Mouse (Mus musculus): ENCODE results near the gene Cntfr.
A peak's percentile ranks its signal among the peaks of the same experiment; 100 is the strongest.

Cntfr gene

DNA sequence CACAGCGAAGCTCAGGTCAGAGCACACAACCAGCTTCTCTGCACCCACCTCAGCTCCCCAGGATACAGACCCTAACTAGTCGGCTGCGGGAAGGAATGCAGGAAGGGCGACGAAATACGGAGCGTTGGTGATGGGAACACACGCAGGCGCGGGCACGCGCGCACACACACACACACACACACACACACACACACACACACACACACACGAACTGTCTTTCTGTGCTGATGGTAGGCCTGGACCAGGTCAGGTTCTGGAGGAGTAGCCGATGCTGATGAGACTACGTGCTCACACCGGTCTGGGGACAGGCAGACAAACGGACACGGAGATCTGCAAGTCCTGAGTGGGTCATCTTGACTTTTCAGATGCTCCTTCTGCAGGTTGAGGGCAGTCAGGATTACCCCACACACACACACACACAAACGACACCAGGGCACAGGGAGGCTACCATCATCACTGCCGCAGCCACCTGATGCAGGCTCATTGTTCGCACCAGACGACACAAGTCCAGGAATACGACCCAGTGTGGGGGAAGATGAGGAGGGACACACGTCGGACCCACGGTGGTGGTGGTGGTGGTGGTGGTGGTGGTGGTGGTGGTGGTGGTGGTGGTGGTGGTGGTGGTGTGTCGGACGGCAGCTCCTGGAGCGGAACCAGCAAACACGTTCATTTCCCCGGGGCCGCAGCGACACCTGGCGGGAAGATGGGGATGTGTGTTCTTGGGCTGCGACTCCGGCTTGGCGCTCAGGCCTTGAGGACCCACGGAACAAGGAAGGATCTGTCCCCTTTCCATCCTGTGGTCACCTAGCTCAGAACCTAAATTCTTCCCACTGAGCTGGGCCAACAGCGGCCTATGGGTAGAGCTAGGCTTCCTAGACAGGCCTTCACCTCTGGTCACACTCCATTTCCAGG lies at the start of gene Cntfr:
Gene Cntfr (minus strand): TSS at position 160 of the 912 bp plus-strand sequence.
- DNase-seq (ENCODE audit: low spot score): peak; percentile 67

DNA sequence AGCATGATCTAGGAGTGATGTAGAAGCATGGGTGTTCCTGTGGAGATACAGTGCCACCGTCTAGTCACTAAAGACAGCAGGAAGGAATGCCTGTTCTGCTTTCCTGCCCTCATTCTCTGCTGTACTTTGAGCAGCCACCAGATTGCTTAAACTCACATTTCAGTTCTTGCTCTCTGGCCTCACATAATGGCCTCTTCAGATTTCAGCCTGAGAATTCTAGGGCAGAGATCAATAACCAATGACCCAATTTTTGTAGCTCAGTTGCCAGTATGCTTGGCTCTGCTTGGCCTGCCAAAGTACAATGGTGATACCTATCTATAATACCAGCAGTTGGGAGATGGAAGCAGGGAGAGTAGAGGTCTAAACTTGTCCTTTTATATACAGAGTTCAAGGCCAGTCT lies 48.1 kb upstream of the Cntfr start:
- no peak for DNase-seq (ENCODE audit: low spot score)

DNA sequence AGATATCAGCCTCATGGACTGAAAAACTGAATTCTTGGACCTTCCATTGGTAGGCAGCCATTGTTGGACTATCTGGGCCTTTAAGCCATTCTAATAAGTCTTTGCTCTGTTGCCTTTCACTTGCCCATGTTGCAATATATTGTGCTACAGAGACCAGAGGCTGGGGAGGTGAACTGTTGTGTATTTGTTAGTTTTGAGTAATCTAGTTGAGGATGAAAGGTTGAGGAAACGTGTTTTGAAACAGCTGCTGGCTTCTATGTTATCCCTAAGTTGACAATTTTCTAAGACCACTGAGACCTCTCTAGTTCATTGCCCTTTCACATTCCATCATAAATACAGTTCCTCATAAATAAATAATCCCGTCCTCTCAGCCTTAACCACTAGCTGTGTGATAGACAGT lies 47.2 kb upstream of the Cntfr start:
- DNase-seq (ENCODE audit: low spot score): no peak

DNA sequence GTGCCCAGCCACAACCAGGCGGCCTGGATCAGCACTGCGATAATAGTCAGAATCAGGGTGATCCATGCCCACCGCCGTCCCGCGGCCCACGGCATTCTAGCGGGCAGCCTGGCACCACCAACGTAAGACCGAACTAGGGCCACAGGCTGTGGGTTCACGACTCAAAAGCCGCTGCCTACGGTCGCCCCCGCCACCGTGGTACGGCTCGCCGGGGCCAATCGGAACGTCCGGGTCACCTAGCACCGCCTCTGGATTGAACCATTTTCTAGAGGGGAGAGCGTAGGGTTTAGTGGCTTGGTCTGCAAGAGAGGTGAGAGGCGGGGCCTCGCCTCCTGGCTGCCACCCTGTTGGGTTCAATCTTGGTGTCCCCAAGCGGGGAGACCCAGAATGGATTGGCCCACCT lies 44.3 kb upstream of the Cntfr start:
- peak; percentile 90 for DNase-seq (ENCODE audit: low spot score)

DNA sequence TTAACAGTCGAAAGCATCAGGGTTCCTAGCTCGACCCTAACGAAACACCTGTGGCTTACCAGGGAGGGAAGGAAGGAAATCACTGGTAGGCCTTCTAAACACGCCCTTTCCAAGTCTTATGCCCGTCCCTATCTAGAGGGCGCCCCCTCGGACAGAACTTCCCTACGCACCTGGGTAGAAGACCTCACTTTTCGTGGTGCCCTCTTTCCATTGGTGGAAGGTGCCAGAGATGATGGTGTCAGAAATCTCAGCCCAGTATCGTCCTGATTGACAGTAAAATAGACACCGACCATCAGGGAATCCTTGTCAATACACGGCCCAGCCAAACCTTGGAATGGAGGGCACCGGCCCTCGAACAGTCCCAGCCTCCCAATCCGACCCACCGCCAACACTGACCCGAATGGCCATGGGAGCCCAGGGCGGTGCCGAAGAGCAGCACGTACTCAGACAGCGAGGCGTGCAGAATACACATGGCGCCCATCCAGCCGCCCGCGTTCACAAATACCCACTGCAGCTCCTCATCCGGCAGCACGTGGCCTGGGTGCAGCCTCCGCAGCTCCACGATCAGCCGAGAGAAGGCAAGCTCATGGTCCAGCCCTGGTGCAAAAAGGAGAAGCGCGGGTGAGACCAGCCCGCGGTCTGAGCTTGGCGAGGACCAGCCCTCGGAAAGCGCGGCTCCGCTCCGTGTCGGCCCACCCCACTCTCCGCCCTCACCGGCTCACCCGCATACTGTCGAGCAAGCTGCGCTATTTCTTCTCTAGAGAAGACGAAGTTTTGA lies 43.7 kb upstream of the Cntfr start:
- DNase-seq (ENCODE audit: low spot score): peak; percentile 62

DNA sequence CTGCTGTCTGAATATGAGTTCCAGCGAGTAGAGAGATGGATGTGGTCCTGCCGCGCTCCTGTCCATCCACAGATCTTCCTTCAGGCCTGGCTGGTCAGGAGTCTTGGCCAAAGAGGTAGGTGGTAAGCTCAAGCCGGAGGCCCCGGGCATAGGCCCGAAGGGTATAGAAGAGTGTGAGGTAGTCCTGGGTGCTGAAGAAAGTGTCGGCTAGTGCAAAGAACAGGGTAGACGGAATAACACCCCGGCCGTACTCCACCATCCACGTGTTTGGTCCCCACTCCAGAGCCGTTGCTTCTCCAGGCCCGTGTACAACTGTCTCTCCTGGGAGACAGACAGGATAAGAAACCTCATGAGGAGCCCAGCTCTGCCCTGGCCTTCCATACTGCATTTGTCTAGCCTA lies 42.4 kb upstream of the Cntfr start:
- DNase-seq (ENCODE audit: low spot score): no peak

DNA sequence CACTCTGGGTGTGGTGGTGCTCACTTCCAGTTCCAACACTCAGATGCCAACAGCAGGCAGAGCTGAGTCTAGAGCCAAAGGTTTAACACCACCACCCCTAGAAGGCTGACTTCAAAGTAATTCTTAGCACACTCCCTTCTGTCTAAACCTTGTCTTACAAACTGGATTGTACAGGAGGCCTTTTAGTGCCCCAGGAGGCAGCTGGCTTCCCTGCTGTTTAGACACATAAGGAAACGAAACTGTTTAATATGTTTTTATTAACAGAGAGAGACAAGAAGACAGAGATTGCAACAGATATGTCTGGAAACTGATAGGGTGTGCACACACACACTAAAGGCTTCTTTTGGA lies 41.3 kb upstream of the Cntfr start:
- DNase-seq (ENCODE audit: low spot score): no peak

DNA sequence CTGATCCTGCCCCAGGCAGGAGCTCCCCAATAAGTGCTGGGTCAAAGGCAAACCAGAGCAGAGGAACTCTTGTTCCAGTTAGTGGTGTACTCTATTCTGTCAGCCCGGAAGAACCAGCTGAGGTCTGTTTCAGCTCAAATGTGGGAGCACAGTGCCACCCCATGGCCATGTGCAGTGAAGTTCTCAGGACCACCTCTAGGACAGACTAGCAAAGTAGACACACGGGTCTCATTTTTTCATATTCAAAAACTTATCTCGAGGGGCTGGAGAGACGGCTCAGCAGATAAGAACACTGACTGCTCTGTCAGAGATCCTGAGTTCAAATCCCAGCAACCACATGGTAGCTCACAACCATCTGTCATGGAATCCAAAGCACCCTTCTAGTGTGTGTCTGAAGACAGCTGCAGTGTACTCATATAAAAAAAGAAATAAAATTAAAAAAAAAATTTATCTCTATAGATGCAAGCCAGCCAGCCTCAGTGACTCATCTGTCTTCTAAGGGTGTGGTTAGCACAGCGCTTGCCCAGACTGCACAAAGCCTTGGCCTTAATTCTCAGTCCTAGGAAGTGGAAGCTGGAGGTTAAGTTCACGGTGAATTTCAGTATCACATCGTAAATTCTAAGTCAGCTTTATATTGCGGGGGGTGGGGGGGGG lies 40.8 kb upstream of the Cntfr start:
- DNase-seq (ENCODE audit: low spot score): no peak

DNA sequence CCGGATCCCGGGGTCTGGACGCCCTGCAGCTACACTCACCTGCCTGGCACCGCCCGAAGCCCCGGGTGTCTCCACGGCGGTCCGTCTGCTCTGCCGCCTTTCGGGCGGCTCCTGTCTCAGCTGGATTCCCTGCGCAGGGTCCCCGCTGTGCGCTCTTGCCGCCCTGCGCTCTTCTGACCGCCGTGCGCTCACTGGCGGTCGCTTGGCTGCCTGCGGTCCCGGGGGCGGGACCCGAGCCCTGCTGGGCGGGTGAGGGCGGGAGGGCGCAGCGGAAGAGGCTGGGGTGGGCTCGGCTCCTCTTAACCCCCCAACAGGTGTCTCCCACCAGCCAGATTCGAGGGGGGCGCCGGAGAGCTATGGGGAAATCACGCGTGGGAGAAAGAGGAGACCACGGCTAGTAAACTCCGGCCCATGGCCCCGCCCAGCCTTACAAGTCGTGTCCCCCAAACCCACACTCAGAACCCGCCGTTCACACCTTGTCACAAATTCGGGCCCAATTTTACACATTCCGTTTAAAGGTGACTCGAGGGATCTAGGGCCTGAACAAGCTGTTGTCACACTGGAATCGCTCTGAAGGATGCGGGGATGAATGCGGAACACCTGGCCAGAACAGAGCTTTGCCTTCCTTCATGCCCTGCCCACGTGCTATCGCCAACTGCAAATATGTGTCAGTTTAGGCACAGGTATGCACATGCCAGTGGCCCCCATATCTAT lies 34.3 kb upstream of the Cntfr start, which contains the start of gene Arid3c:
Gene Arid3c (minus strand): TSS at position 91 of the 714 bp plus-strand sequence.
- no peak for DNase-seq (ENCODE audit: low spot score)

DNA sequence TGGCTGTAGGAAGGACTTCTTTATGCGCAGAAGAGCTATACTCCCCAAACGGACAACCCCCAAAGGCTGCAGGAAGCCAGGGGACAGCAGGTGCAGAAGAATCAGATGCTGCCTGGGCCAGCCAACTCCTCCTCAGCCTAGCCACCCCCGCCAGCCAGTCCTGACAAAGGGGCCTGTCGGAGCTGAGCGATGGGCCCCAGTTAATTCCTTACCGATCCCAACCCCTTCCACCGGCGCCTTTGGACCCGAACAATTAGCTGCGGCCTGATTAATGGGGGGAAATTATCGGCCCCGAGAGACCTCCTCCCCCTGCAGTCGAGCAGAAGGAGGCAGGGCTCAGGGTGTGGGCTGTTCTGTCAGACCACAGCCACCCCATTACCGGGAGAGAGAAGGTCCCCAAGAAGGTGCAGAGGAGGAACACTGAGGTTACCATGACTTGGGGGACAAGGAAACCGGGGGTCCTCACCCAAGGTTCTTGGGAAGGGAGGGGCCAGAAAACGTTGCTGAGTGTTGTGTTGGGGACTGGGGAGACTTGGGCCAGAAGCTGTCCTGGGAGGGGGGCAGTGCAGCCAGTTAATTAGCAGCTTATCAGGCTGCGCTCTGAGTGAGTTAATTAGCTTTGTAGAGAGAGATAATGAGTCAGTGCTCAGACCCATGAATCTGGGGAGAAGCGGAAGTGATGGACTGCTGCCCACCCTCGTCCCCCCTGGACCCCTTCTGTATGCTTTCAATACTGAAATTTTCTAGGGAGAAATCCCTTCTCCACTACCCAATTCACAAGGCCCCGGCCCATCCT lies 30.1 kb upstream of the Cntfr start:
- no peak for DNase-seq (ENCODE audit: low spot score)

DNA sequence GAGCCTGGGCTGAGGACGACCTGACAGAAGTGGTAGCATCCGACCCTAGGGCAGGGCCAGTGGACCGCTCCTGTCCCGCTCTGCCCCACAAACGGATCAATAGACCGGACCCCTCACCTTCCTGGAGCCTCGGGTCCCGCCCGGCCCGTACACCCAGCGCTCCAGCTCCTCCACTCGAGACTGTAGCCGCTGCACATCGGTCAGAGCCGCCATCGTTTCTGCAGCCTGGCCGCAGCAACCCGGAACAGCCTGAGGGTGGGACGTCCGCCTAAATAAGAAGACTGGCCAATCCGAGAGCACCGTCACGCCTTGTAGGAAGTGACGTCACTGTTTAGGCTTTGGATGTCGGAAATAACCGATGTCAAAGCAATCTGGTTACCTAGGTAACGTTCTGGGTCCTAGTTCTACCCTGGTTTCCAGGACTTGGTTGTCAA lies 26.0 kb upstream of the Cntfr start, which contains the start of gene Dctn3:
Gene Dctn3 (minus strand): TSS at position 253 of the 434 bp plus-strand sequence.
- peak; percentile 90 for DNase-seq (ENCODE audit: low spot score)

DNA sequence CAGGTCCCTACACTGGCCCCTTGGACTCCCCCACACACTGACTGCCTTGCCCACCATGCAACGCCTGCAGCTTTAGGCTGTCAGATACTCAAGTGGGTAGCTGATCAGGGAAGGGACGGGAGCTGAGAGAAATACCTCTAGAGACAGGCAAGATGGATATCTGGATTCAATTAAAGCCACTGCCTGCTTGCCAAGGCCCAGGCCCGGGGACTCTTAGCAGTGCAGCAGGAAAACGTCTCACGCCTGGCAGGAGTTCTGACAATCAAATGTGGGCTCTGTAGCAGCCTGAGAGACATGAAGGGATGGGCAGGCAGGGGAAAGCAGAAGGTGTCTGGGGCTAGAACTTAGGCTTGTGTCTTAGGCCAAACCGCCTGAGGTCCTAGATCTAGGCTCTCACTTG lies 19.9 kb upstream of the Cntfr start:
- DNase-seq (ENCODE audit: low spot score): no peak

DNA sequence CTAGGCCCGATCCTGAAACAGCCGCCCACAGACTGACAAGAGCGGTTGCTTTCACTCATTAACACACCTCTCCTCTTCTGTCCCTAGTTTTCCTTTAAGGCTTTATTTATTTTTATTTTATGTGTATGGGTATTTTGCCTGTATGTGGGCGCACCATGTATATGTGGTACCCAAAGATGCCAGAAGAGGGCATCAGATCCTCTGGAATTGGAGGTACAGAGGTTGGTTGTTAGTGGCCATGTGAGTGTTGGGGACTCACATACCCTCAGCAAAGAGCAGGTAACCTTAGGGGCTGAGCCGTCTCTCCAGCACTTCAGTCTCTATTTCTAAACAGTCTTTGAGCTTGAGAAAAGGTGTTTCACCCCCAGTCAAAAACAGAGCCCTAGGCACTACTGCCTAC lies 18.7 kb upstream of the Cntfr start:
- DNase-seq (ENCODE audit: low spot score): no peak

DNA sequence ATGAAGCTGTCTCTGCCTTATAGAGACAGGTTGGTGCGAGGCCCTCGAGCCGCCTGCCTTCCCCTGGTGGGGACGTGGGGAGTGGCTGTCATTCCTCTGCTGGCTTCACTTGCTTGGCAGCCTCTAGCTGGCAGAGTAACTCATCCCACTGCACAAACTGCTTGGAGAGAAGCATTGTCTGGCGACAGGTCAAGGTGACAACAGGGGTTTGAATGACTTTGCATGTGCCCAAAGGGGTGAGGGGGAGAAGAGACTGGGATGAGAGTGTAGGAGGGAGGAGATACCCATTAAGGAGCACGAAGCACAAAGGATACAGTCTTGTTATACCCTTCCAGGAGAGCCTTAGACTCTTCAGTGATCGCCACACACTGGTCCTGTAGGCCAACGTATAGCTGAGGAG lies 18.2 kb upstream of the Cntfr start:
- DNase-seq (ENCODE audit: low spot score): no peak

DNA sequence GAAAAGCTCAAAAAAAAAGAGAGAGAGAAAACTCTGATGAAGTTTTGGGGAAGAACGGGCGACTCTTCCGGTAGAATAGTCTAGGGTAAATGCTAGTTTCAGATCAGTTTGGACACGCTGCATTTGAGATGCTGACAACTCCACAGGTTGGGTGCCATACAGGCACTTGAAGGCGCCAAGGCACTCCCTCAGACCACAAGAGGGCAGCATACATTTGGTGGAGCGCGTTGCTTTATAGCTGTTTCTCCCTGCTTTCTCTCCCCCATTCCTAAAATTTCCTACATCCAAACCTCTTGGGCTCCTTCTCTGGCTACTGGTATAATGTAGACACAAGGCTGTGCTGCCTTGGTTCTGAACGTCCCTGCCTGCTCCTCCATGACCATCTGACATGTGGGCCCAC lies 17.4 kb upstream of the Cntfr start:
- DNase-seq (ENCODE audit: low spot score): no peak

DNA sequence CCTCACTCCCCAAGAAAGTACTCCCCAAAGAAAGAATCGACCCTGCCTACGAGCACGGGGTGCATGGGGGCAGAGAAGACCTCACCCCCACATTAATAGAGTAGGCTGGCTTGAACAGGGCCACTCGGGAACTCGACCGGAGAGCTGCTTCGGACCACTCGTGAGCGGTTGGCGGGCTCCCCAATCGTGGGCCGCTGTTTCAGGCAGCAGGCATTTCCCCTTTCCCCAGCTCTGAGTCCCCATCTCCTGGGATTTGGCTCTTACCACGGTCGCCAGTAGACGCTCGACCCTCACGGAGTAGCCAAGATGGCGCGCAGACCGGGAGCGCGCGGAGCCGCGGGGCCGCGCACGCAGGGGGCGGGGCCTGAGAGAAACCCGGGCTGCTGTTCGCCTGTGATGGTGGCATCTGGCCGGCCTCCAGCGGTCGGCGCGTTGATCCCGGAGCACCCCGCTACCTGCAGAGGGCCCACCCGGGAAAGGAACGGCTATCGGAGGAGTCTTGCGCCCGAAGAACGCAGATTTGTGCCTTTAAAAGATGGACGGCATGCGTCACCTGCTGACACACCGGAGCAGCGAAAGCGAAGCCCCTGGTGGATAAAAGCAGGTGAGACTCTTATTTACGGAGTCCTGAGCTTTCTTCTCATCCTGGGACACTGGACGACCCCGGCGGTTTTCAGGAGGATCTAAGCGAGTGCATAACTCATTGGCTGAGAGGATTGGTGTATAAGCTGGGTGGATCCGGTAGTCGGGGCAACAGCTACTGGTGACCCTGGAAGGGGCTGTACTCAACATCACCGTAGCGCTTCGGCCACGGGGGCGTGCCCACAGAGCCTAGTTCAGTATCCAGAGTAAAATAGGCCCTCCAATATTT lies 16.5 kb upstream of the Cntfr start, which contains the start of gene Rpp25l:
Gene Rpp25l (minus strand): TSS at position 338 of the 871 bp plus-strand sequence.
- DNase-seq (ENCODE audit: low spot score): peak; percentile 86

DNA sequence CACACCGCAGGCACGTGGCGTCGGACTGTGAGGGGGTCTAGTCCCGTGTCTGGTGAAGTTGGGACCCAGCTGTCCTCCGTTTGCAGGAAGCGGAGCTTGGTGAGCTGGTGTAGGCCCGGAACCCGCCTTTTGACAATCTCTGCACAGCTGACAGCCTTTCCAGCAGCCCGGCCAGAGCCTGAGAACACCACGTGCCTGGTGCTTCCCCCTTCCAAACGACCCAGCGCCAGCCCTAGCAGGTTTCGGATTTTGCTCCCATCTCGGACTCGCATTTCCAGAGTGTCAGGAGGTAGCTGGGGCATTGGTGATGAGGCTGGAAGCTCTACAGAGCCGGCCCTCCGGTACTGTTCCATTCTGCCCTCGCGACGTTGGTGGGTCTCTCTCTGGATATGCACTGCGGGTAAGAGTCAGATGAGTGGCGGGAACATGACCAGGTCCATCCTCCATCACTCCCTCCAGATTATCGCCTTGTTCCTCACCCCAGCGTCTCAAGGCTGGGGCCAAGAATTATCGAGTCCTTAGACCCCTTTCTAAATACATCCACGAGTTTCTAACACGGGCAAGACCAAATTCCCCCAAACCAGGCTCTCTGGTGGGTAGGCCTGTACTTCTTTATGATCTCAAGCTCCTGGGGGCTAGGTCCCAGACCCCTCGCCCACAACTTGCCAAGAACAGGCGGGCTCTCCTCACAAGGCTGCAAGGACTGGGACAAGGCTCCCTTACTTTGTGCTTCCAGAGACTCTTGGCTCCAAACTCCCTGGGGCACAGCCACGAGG lies 15.7 kb upstream of the Cntfr start:
- DNase-seq (ENCODE audit: low spot score): no peak

DNA sequence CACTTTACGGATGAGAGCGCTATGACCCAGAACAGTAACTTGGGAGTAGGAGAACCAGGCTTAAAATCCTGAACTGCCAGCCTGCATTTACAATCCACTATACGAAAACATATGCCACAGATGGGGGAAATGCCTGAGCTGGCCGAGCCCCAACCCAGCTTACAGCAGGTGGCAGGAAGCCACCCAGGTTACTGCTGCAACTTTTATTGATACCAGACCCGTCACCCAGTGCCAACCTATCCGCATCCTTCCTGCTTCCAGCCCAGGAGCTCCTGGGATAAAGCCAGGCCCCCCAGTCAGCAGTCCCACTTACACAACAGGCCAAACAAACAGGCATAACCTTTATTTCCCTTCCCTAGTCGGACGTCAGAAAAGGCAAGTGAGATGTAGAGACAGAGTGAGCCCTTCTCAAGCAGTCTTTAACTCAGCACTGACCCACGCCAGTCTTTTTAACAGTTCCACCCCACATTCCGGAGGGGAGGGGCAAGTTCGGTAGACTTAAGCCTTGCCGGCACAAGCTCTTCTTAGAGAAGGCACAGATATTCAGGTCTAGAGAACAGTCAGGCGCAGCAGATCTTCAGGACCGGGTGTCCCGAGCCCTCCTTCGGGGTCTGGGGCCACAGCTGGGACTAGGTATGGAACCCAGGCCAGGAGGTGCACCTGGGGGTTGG lies 15.0 kb upstream of the Cntfr start:
- DNase-seq (ENCODE audit: low spot score): no peak

DNA sequence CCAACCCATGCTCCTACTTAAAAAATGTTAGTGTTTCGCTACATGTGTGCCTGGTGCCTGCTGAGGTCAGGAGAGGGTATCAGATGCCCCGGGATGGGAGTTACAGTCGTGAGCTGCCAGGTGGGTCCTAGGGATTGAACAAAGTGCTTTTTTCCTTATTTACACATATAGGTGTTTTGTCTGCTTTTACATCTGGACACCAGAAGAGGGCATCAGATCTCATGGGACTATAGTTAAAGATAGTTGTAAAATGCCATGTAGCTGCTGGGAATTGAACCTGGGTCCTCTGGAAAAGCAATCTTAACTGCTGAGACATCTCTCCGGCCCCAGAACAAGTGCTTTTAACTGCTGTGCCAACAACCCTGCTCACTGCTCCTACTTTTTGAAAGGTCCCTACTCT lies 13.3 kb upstream of the Cntfr start:
- DNase-seq (ENCODE audit: low spot score): no peak
